Mouse (Mus musculus): ENCODE results near the gene Cmss1. TPM values are rescaled to one million over a fixed set of nuclear protein-coding genes. Genes with fewer than 3 reads are reported as not detected.
A peak's percentile ranks its signal among the peaks of the same experiment; 100 is the strongest.

Gene Cmss1
- total RNA-seq, 2 experiments from 2014 or later, result 17.0 to 18.8 TPM

GRCm38 (mm10) chr16:57525046-57525445 lies 81.6 kb downstream of the Cmss1 start:
- no peak for DNase-seq (ENCODE audit: low spot score in 2 of 2)

GRCm38 (mm10) chr16:57515636-57516035 lies 91.0 kb downstream of the Cmss1 start:
- peak in 1 of 2 experiments; percentile 18 for DNase-seq (ENCODE audit: low spot score in 2 of 2)

GRCm38 (mm10) chr16:57514371-57514770 lies 92.3 kb downstream of the Cmss1 start:
- no peak for DNase-seq (ENCODE audit: low spot score in 2 of 2)

- no peak for DNase-seq (ENCODE audit: low spot score in 2 of 2)
Measured at GRCm38 (mm10) chr16:57513562-57513961, 93.1 kb downstream of the Cmss1 start.

- DNase-seq (ENCODE audit: low spot score in 2 of 2), result no peak
Measured at GRCm38 (mm10) chr16:57509099-57509498, 97.6 kb downstream of the Cmss1 start.

GRCm38 (mm10) chr16:57508351-57508750 lies 98.3 kb downstream of the Cmss1 start:
- no peak for DNase-seq (ENCODE audit: low spot score in 2 of 2)

GRCm38 (mm10) chr16:57506133-57506532 lies 100.5 kb downstream of the Cmss1 start:
- no peak for DNase-seq (ENCODE audit: low spot score in 2 of 2)

GRCm38 (mm10) chr16:57504728-57505127 lies 101.9 kb downstream of the Cmss1 start:
- DNase-seq (ENCODE audit: low spot score in 2 of 2), result no peak

GRCm38 (mm10) chr16:57502761-57503160 lies 103.9 kb downstream of the Cmss1 start:
- DNase-seq (ENCODE audit: low spot score in 2 of 2), result no peak

- no peak for DNase-seq (ENCODE audit: low spot score in 2 of 2)
Measured at GRCm38 (mm10) chr16:57502230-57502629, 104.4 kb downstream of the Cmss1 start.

- DNase-seq (ENCODE audit: low spot score in 2 of 2), result no peak
Measured at GRCm38 (mm10) chr16:57500851-57501250, 105.8 kb downstream of the Cmss1 start.

- peak; percentile 16 to 62 for DNase-seq (ENCODE audit: low spot score in 2 of 2)
Measured at GRCm38 (mm10) chr16:57496437-57497173, 110.1 kb downstream of the Cmss1 start.

- DNase-seq (ENCODE audit: low spot score in 2 of 2), result no peak
Measured at GRCm38 (mm10) chr16:57495476-57496203, 111.0 kb downstream of the Cmss1 start.

- no peak for DNase-seq (ENCODE audit: low spot score in 2 of 2)
Measured at GRCm38 (mm10) chr16:57491853-57492252, 114.8 kb downstream of the Cmss1 start.

GRCm38 (mm10) chr16:57490691-57491090 lies 116.0 kb downstream of the Cmss1 start:
- DNase-seq (ENCODE audit: low spot score in 2 of 2), result peak in 1 of 2 experiments; percentile 61

- DNase-seq (ENCODE audit: low spot score in 2 of 2), result no peak
Measured at GRCm38 (mm10) chr16:57488661-57489060, 118.0 kb downstream of the Cmss1 start.

- no peak for DNase-seq (ENCODE audit: low spot score in 2 of 2)
Measured at GRCm38 (mm10) chr16:57486266-57486665, 120.4 kb downstream of the Cmss1 start.

- no peak for DNase-seq (ENCODE audit: low spot score in 2 of 2)
Measured at GRCm38 (mm10) chr16:57485265-57485664, 121.4 kb downstream of the Cmss1 start.

- DNase-seq (ENCODE audit: low spot score in 2 of 2), result no peak
Measured at GRCm38 (mm10) chr16:57484043-57484795, 122.4 kb downstream of the Cmss1 start.

- DNase-seq (ENCODE audit: low spot score in 2 of 2), result no peak
Measured at GRCm38 (mm10) chr16:57483503-57483902, 123.2 kb downstream of the Cmss1 start.

- DNase-seq (ENCODE audit: low spot score in 2 of 2), result no peak
Measured at GRCm38 (mm10) chr16:57482911-57483310, 123.8 kb downstream of the Cmss1 start.

- no peak for DNase-seq (ENCODE audit: low spot score in 2 of 2)
Measured at GRCm38 (mm10) chr16:57482264-57482663, 124.4 kb downstream of the Cmss1 start.

Measured in layer of hippocampus, adult 18-20 months (tissue).